Mouse (Mus musculus) fibroblast of lung, adult 2 months (primary cell): ENCODE measurements around the gene Cops3.
"Not testable (repeated sequence)": the region's sequence is repeated elsewhere in the genome, so short reads cannot be mapped to it uniquely, and the experiment has no call there.

Experiments
- DNase-seq: peaks from one replicate; pipeline ENCODE4 v3.0.0-alpha.2; 2011; ENCODE audit warnings: low read depth

Gene Cops3

GRCm38 (mm10) chr11:59839459-59840126 is at the start of gene Cops3:
TSS of gene Cops3 (minus strand) at chr11:59839838.
- DNase-seq, result peak; percentile 90

GRCm38 (mm10) chr11:59888151-59888550 is 48.5 kb upstream of the Cops3 start:
- DNase-seq, result no peak

GRCm38 (mm10) chr11:59886952-59887351 is 47.3 kb upstream of the Cops3 start:
- no peak for DNase-seq

- no peak for DNase-seq
Measured at GRCm38 (mm10) chr11:59885217-59885986, 45.8 kb upstream of the Cops3 start.

GRCm38 (mm10) chr11:59880031-59880430 is 40.4 kb upstream of the Cops3 start:
- peak; percentile 62 for DNase-seq

- no peak for DNase-seq
Measured at GRCm38 (mm10) chr11:59872124-59872523, 32.5 kb upstream of the Cops3 start.

GRCm38 (mm10) chr11:59864316-59864715 is 24.7 kb upstream of the Cops3 start:
- DNase-seq, result no peak

- DNase-seq, result no peak
Measured at GRCm38 (mm10) chr11:59860467-59860866, 20.8 kb upstream of the Cops3 start.

- DNase-seq, result no peak
Measured at GRCm38 (mm10) chr11:59852865-59853264, 13.2 kb upstream of the Cops3 start.

GRCm38 (mm10) chr11:59847891-59848884 is 8.6 kb upstream of the Cops3 start:
- no peak for DNase-seq

GRCm38 (mm10) chr11:59847131-59847530 is 7.5 kb upstream of the Cops3 start:
- DNase-seq, result no peak

- DNase-seq, result no peak
Measured at GRCm38 (mm10) chr11:59846311-59846710, 6.7 kb upstream of the Cops3 start.

- peak; percentile 84 for DNase-seq
Measured at GRCm38 (mm10) chr11:59839008-59839458, 605 bp downstream of the Cops3 start, which contains the start of gene Nt5m. TSS of gene Nt5m (plus strand) at chr11:59839447.

GRCm38 (mm10) chr11:59838426-59838825 is 1.2 kb downstream of the Cops3 start:
- DNase-seq, result no peak

GRCm38 (mm10) chr11:59837789-59838188 is 1.8 kb downstream of the Cops3 start:
- DNase-seq, result not testable (repeated sequence)

GRCm38 (mm10) chr11:59821625-59822024 is 18.0 kb downstream of the Cops3 start:
- DNase-seq, result no peak

- DNase-seq, result no peak
Measured at GRCm38 (mm10) chr11:59817916-59818315, 21.7 kb downstream of the Cops3 start.

- DNase-seq, result no peak
Measured at GRCm38 (mm10) chr11:59815482-59816065, 24.1 kb downstream of the Cops3 start.

- no peak for DNase-seq
Measured at GRCm38 (mm10) chr11:59814936-59815335, 24.7 kb downstream of the Cops3 start.

- DNase-seq, result no peak
Measured at GRCm38 (mm10) chr11:59814311-59814710, 25.3 kb downstream of the Cops3 start.

GRCm38 (mm10) chr11:59813276-59813675 is 26.4 kb downstream of the Cops3 start:
- DNase-seq, result no peak

GRCm38 (mm10) chr11:59811211-59811610 is 28.4 kb downstream of the Cops3 start:
- DNase-seq, result no peak
